Comparison of ENCODE assay signal across 16 mouse cellular contexts in genomic region chr11:67113381-67113780, GRCm38 (mm10). TPM values are rescaled to one million over a fixed set of nuclear protein-coding genes. Genes with fewer than 3 reads are reported as not detected.
"Had no signal": no experiment of that assay in that cellular context is flagged by ENCODE, and none has a peak within 500 bp of the region (broad histone marks: within the 10 kb centered on the region; RNA-seq: fewer than 3 reads in every experiment).

No protein-coding gene starts in this region.

- H3K9ac ChIP-seq: limb, embryonic 12.5 days; limb, embryonic 15.5 days; liver, embryonic 14.5 days; liver, postnatal 0 days; lung, embryonic 14.5 days; midbrain, embryonic 15.5 days; neural tube, embryonic 13.5 days; stomach, embryonic 15.5 days had no signal

- ATAC-seq: liver, postnatal 0 days; lung, postnatal 0 days had no signal

- H3K27me3 ChIP-seq: midbrain, embryonic 15.5 days; neural tube, embryonic 13.5 days; stomach, embryonic 15.5 days had no signal

- H3K4me1 ChIP-seq: limb, embryonic 12.5 days; limb, embryonic 15.5 days; midbrain, embryonic 15.5 days; neural tube, embryonic 13.5 days; stomach, embryonic 15.5 days had no signal

- H3K4me2 ChIP-seq: limb, embryonic 12.5 days; limb, embryonic 15.5 days; liver, embryonic 11.5 days; lung, embryonic 14.5 days; midbrain, embryonic 15.5 days; neural tube, embryonic 13.5 days; stomach, embryonic 15.5 days had no signal

- H3K4me3 ChIP-seq: limb, embryonic 12.5 days; limb, embryonic 15.5 days; midbrain, embryonic 15.5 days; myocyte; neural tube, embryonic 13.5 days; stomach, embryonic 15.5 days had no signal

- H3K36me3 ChIP-seq: limb, embryonic 12.5 days; limb, embryonic 15.5 days; midbrain, embryonic 15.5 days; neural tube, embryonic 13.5 days; stomach, embryonic 15.5 days had no signal

- H3K27ac ChIP-seq: limb, embryonic 12.5 days; limb, embryonic 15.5 days; liver, embryonic 14.5 days; macrophage; midbrain, embryonic 15.5 days; neural tube, embryonic 13.5 days; stomach, embryonic 15.5 days had no signal

- H3K9me3 ChIP-seq: limb, embryonic 12.5 days; limb, embryonic 15.5 days; midbrain, embryonic 15.5 days; neural tube, embryonic 13.5 days; stomach, embryonic 15.5 days had no signal

RNA-seq across cellular contexts. Expression of gene Myh3, which starts 35.3 kb away (rescaled TPM):
- total RNA-seq: monocyte, adult 5-6 weeks; neutrophil, adult 5-6 weeks had no signal

RNA-seq across cellular contexts. Expression of gene Myh2, which starts 57.4 kb away (rescaled TPM):
- total RNA-seq: megakaryocyte, adult 5-6 weeks; monocyte, adult 5-6 weeks; neutrophil, adult 5-6 weeks had no signal
- polyA plus RNA-seq: kidney, embryonic 16.5 days; liver, embryonic 11.5 days; liver, embryonic 14.5 days; liver, postnatal 0 days; lung, embryonic 14.5 days; lung, postnatal 0 days; macrophage; neural tube, embryonic 13.5 days; stomach, embryonic 15.5 days had no signal
